Mouse (Mus musculus): ENCODE data around the gene Rtn1.
"Not testable (repeated sequence)": the region's sequence is repeated elsewhere in the genome, so short reads cannot be mapped to it uniquely, and the experiment has no call there.

Rtn1 gene

GRCm38 (mm10) chr12:72323778-72324177, 85.1 kb downstream of the Rtn1 start:
- DNase-seq (ENCODE audit: low spot score), result no peak

DNA sequence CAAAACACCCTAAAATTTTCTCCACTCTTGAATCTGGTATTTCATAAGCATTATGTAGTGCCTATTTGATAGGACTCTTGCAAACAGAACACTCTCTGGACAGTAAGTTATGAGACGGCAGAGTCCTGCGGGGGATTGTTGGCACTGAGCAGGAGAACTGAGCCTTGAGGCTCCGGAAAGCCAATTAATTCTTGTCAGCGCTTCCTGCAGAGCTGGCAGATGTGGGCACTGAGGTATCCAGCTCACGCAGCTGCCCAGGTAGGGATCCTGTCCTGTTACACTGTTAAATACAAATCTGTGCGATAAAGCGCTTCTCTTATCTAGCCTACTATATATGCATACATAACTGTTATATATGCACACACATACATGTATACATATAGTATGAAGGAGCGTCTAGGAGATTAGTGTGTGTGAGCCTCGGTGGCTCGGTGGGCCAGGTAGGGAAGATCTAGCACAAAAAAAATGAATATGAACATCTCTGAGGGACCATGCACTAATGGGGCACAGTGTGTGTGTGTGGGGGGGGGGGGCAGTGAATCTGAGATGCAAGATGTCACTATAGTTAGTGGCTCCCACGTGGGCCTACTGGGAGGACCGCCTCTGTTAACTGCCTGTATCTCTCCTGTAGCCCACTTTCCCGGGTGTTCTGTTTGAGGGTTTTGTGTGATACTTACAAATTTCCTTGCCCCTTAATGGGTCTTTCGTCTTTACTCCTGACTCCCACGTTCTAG, 93.0 kb downstream of the Rtn1 start:
- DNase-seq (ENCODE audit: low spot score), result no peak

GRCm38 (mm10) chr12:72310818-72311217, 98.0 kb downstream of the Rtn1 start:
- DNase-seq (ENCODE audit: low spot score), result no peak

DNA sequence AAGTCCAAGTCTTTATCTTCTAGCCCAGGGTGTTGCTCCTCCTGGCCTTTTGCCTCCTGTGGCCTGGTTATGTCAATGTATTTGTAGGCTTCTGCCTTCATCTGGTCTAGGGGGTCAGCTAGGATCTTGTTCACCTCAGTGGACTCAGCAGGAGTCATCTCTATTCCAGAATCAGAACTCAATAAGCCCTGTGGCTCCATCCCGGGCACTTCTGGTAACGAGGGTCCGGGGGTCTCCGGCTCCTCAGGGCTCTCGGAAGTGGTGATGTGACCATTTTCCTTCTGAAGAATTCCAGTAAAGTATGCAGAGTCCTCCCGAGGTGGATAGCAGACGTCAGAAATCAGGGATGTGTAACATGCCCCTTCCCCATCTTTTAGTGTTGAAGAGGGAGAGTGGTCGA, 100.3 kb downstream of the Rtn1 start:
- DNase-seq (ENCODE audit: low spot score), result no peak

GRCm38 (mm10) chr12:72306281-72306680, 102.6 kb downstream of the Rtn1 start:
- DNase-seq (ENCODE audit: low spot score), result no peak

DNA sequence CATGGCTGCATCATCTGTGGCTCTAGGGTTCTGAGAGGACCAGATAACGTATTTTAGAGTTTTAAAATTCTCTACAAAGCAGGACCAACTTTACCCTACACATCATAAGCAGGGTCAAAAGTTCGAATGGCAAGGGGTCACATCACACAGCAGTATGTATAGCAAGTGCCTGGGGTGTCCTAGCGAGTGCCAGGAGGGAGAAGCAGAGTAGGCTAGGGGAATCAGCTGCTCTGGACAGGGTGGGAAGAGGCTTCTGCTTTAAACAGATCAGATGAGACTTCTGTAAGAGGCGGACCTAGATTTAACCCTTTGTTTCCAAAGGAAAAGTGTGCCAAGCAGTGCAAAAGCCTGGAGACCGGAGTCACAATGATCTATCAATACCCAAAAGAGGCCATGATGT, 103.4 kb downstream of the Rtn1 start:
- no peak for DNase-seq (ENCODE audit: low spot score)

DNA sequence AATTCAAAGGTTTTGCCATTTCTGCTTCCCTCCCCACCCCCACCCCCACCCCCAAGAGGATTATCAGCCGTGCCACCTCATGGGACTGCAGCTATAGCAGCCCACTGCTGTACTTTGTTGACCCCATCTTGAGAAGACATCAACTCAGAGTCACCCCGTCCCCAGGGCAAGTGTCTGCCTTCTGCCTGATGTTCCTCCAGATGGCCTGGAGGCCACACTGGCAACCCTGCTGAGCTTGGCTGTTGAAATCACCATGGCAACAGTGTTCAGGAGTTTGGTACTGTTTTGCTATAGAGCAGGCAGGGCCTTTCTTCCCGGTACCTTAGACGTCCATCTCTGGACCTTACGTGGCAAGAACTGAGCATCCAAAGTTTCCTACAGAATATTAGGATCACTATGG, 103.9 kb downstream of the Rtn1 start:
- no peak for DNase-seq (ENCODE audit: low spot score)

- DNase-seq (ENCODE audit: low spot score), result no peak
Measured at GRCm38 (mm10) chr12:72304347-72304688, 104.5 kb downstream of the Rtn1 start.

- DNase-seq (ENCODE audit: low spot score), result no peak
Measured at GRCm38 (mm10) chr12:72303624-72304346, 105.1 kb downstream of the Rtn1 start.

GRCm38 (mm10) chr12:72301431-72301830, 107.4 kb downstream of the Rtn1 start:
- DNase-seq (ENCODE audit: low spot score), result no peak

- DNase-seq (ENCODE audit: low spot score), result no peak
Measured at GRCm38 (mm10) chr12:72300971-72301370, 107.9 kb downstream of the Rtn1 start.

DNA sequence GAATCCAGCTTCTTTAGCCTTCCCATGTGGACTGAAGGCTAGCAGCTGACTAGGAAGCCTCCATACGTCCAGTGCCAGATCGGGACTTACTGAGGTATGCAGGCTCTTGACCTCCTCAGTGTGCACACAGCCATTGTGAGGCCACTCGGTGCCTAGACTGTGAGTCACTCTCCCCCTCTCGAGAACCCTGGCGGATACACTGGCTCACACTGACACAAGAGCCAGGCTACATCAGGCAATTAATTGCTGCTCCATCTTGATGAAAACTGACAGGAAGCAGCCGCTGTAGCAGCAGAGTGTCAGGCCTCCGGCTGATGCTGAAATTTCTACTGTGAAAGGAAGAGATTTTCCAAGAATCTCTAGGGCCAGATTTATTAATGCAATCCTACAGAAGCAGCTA, 110.6 kb downstream of the Rtn1 start:
- no peak for DNase-seq (ENCODE audit: low spot score)

DNA sequence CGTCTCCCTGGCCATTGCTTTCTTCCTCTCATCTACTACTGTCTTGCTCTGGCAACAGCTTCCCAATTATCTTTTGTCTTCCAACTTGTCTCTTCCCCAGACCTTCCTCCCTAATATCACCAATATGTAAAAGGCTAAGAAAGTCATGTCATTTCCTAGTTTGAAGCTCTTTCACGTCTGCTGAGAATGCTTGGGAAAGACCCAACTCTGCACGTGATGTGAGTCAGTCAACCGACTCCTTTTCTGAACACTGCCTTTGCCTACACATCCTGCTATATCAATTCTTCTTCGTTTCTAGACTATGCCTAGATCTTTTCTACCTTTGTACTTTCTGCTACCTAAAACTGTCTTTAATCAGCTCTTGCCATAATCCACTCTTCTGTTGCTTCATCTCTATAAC, 112.3 kb downstream of the Rtn1 start:
- no peak for DNase-seq (ENCODE audit: low spot score)

DNA sequence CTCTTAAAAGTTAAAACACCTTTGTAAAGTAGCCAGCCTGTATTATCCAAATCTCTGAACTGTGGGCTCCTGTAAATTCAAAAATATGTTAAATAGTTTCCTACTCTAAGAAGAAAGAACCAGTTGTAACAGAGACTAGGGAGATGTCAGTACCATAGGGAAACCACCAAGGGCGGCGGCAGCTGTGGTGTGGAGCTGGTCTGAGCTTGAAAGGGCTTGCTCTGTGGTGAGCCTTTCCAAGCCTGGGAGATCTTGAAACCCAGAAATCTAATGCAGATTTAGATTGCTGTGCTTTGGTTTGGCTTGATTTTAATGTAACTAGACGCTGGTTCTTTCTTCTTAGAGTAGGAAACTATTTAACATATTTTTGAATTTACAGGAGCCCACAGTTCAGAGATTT, 115.7 kb downstream of the Rtn1 start:
- DNase-seq (ENCODE audit: low spot score), result not testable (repeated sequence)

GRCm38 (mm10) chr12:72292566-72292965, 116.3 kb downstream of the Rtn1 start:
- DNase-seq (ENCODE audit: low spot score), result no peak

DNA sequence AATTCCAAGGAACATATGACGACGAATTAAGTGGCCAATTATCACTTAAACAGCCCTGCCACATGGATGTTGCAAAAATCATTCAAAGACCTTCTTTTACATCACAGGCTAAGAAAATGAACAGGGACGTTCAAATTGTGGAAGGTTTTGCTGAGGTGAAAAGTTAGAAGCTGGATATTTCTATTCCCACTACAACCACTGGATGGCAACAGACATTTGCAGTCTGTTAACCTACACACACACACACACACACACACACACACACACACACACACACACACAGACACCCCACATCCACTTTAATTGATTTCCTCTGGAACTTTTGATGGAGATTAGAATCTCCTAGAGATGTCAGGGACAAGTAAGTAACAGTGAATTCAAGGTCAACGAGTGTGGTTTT, 117.6 kb downstream of the Rtn1 start:
- DNase-seq (ENCODE audit: low spot score), result no peak

DNA sequence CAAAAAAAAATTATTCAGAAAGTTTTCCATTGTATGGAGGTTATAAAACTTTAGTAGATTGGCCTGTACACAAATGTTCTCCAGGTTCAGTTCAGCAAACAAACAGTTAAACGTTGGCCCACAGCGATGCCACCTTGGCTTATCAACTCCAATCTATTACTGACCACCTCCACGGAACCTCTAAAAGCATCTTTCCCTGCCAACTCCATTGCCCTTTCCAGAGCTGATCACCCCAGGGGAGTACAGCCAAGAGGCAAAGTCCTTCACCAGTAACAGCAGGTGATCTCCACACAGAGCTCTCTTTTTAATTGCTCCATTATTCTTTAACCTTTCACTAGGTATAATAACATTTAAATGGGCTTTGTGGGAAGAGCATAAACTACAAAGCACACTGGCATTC, 120.6 kb downstream of the Rtn1 start:
- no peak for DNase-seq (ENCODE audit: low spot score)

DNA sequence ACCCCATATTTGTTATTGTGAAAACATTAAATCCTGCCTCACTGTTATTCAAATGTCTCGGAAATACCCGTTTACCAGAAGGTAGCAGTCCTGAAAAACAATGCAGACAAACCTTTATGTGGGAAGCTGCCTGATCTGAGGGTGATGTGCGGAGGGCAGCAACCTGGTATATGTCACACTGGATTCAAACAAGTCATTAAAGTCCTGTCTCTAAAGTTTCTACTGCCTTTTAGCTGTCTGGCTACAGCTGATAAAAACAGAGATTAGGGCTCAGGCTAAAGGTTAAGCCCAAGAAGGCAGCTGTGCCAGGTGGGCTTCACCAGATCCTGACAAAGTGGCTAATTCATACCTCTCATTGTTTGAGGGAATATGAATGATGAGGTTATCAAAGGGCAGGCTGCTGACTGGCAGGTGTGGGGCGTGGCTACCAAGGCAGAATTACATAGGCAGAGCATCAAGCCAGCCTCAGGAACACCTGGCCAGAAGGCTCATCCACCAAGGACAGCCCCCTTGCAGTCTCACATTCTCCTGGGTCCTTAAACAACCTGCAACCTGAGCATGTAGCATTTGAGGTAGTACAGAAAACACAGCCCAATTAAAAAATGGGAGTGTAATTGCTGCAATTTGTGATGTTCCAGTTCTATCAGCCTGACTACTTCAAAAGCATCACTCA, 121.4 kb downstream of the Rtn1 start:
- no peak for DNase-seq (ENCODE audit: low spot score)

DNA sequence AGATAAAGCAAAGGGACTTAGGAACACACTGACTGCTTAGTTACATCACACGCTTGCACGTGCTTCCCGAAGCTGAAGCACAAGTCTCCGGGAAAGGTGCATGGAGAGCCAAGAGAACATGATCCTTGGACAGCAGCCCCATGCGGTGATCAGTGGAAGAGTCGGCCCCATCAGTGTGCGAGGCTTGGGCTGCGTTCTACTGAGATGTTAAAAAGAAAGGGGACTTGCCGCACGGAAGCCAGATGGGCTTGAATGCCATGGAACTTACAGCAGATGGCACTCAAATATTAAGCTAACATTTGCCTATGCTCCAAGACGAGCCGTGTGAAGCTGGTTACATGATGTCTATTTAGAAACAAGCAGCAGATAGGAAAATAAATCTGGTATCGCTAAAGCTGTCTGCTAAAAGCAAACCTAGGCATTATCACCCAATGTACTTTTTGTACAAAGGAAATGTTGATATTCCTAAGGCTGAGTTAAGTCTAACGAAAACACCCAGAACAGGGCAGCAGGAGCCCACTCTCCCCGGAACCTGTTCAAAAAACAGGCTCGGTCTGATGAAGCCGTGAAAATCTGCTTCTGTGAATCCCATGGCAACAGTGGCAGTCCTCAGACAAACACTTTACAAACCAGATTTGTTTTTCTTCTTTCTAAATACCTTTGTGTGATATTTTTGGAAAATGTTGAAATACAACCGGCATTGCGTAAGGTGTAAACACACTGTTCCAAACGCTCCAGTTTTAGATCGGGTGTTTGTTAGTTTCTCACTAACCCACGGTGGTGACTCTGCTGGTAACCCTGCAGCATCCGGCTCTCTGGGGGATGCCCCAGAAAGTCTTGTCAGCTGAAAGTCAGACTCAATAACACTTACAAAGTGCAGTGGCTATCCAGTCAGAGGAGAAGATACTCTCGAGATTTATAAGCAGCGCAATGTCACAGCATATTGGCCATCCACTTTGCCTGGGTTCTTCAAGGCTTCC, 123.2 kb downstream of the Rtn1 start:
- no peak for DNase-seq (ENCODE audit: low spot score)

- DNase-seq (ENCODE audit: low spot score), result no peak
Measured at GRCm38 (mm10) chr12:72284576-72284975, 124.3 kb downstream of the Rtn1 start.

GRCm38 (mm10) chr12:72279129-72279875, 129.6 kb downstream of the Rtn1 start:
- DNase-seq (ENCODE audit: low spot score), result no peak
